Mouse (Mus musculus): ENCODE measurements around the gene Gm20696. TPM values are rescaled to one million over a fixed set of nuclear protein-coding genes. Genes with fewer than 3 reads are reported as not detected.

The Gm20696 gene
- polyA plus RNA-seq, 1 experiment from 2014 or later: 3.2 TPM

DNA sequence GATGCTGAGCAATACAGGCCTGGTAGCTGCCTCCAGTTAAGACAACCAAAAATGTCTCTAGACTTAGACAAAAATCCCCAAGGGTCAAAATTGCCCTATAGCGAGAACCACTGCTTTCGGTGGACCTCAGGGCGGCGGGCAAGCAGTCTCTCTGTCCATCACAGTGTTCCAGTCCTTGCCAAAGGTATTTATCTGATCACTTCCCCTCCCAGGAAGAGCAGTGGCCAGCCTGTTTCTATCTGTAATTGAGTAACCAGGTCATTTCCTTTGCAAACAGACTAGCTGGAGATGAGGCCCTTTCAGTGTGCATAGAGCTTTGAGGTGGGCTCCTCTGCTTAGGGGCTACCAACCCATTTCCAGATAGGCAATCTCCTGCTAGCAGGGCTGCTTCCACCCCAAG lies 134.1 kb downstream of the Gm20696 start:
- WGBS: 94% methylated on average over 4 of the region's 4 CpGs
- Histone ChIP-seq H3K4me3 (no peak overlapping the region), H3K36me3 (peaks cover 2% of the 10 kb centered on the region), H3K27me3 (ENCODE audit: insufficient read depth, poor library complexity, severe bottlenecking) (no peaks in the 10 kb centered on the region), H3K9me3 (peaks cover 4% of the 10 kb centered on the region), H3K4me1 (replicated peaks) (no peaks in the 10 kb centered on the region), H3K27ac (no peak overlapping the region)
- DNase-seq (ENCODE audit: low spot score): no peak

DNA sequence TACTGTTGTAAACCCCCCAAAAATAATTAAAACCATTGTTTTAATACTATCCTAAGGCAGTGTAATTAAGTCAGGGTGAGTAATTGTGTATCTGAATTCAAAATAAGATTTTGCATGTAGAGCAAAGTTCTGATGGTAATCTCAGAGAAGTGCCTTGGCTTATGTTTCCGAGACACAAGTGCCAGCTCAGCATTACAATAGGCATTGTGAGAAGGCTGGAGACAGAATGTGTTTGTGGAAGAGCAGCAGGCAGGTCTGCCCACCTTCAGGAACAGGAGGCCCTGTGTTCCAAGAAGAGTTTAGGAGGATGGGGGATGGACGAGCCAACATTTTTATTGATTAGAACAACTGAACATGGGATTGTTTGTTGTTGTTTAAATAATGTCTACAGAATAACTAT lies 137.6 kb downstream of the Gm20696 start:
- Histone ChIP-seq H3K27ac (no peak overlapping the region), H3K27me3 (ENCODE audit: insufficient read depth, poor library complexity, severe bottlenecking) (no peaks in the 10 kb centered on the region), H3K9me3 (peaks cover 10% of the 10 kb centered on the region), H3K36me3 (peaks cover 12% of the 10 kb centered on the region), H3K4me3 (no peak overlapping the region), H3K4me1 (replicated peaks) (peaks cover 2% of the 10 kb centered on the region; the same call in 1 of the 2 replicates)
- 66% methylated on average over 2 of the region's 2 CpGs for WGBS
- DNase-seq (ENCODE audit: low spot score): no peak

DNA sequence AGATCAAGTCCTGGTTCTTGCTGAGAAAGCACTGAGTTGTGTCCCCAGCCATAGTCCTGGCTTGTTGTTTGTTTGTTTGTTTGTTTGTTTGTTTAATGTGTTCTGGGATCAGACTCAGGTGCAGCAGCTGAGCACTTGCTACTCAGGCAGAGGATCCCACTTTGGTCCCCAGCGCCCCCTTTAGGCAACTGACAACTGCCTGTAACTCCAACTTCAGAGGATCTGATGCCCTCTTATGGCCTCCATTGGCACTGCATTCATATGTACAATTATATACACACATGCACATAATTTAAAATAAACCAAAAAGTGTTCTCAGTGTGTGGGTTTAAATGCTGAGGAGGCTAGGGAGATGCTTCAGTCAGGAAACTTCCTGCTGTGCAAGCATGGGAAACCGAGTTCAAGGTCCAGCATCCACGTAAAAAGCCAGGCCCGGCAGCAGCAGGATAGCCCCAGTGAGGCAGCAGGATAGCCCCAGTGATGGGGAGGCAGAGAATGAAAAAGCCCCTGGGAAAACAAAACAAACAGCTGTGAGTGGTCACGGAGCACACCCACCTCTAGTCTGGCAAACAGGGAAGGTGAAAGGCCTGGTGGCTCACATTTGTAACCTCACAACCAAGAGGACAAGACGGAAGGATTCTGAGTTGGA lies 139.0 kb downstream of the Gm20696 start:
- Histone ChIP-seq H3K4me1 (replicated peaks) (peaks cover 2% of the 10 kb centered on the region; the same call in 1 of the 2 replicates), H3K9me3 (peaks cover 10% of the 10 kb centered on the region), H3K4me3 (no peak overlapping the region), H3K27ac (no peak overlapping the region), H3K36me3 (peaks cover 12% of the 10 kb centered on the region), H3K27me3 (ENCODE audit: insufficient read depth, poor library complexity, severe bottlenecking) (no peaks in the 10 kb centered on the region)
- WGBS: 93% methylated on average over 6 of the region's 6 CpGs
- DNase-seq (ENCODE audit: low spot score): no peak

DNA sequence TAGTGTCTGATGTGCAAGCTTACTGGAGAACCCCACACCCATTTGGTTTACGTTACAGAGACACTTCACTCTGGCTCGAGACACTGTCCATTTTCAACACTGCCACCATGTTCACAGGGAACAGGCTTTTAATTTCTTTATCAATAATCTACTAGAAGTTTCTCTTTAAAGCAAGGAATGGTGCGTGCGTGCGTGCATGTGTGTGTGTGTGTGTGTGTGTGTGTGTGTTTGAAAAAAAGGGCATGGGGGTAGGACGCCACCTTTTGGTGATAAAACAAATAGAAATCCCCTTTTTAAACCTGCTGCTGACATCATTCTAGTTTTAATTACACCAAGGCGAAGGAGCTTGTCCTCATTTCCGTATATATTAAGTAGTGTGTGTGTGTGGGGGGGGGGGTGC lies 141.2 kb downstream of the Gm20696 start:
- peaks cover 10% of the 10 kb centered on the region for H3K9me3 ChIP-seq
- 69% methylated on average over 8 of the region's 8 CpGs for WGBS
- H3K36me3 ChIP-seq: peaks cover 12% of the 10 kb centered on the region
- no peaks in the 10 kb centered on the region for H3K27me3 ChIP-seq (ENCODE audit: insufficient read depth, poor library complexity, severe bottlenecking)
- H3K4me1 ChIP-seq (replicated peaks): peaks cover 14% of the 10 kb centered on the region
- no peak overlapping the region for H3K4me3 ChIP-seq
- no peak overlapping the region for H3K27ac ChIP-seq
- DNase-seq (ENCODE audit: low spot score): peak; percentile 21

DNA sequence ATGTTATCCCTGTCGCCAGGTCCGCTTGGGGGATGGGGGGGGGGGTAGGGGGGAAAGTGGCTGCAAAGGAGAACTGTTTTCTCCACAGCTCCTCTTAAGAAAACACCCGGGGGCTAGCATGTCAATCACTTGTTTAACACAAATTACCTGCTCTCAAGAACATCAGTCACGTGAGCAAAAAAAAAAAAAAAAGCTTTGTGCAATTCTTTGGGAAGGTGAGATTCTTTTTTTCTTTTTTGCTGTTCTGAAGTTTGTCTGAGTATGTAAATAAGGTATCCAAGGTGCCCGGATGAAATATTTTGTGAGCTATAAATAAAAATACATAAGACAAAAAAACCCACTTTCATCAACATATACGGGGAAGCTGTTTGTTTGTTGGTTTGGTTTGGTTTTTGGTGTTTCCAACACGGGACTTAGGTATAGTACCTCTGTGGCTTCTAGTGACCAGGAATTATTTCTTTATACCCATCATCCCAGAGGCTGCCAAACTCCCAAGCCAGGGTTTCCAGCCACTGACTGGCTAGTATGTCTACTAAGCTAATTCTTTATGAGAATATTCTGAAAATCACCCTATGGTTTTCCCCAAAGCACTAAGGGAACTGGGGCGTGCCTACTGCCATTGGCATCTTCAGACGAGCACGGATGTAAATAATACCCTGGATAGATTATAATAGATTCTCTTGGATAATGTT lies 142.8 kb downstream of the Gm20696 start:
- peaks cover 10% of the 10 kb centered on the region for H3K9me3 ChIP-seq
- H3K4me3 ChIP-seq: peak overlapping the region; percentile 70
- H3K36me3 ChIP-seq: peaks cover 12% of the 10 kb centered on the region
- WGBS: 31% methylated on average over 10 of the region's 10 CpGs
- no peaks in the 10 kb centered on the region for H3K27me3 ChIP-seq (ENCODE audit: insufficient read depth, poor library complexity, severe bottlenecking)
- peak overlapping the region; percentile 99 for H3K27ac ChIP-seq
- DNase-seq (ENCODE audit: low spot score): no peak
- H3K4me1 ChIP-seq (replicated peaks): peaks cover 28% of the 10 kb centered on the region

DNA sequence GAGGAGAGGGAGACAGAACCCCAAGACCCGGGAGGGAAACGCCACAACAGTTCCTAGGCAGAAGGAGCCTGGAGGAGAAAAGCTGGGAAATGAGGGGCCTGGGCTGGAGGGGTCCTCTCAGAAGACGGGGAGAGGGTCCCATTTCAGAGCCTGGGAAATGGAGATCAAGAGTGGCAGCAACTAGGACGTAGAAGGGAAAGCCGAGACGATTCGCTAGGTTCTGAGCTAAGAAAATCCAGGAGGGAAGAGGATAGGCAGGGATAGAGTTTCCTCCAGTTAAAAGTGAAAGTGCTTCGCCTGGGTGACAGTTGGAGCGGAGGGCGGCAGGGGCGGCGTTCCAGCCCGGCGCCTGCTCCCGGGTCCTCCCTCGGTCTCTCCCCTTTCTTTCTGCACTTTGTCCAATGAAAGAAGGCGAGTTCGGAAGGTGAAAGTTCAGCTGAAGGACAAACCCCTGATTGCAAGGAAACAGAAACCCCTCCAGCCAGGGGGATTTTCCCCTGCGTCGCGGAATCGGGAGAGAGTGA lies 143.4 kb downstream of the Gm20696 start:
- Histone ChIP-seq H3K9me3 (peaks cover 10% of the 10 kb centered on the region), H3K36me3 (peaks cover 12% of the 10 kb centered on the region), H3K27me3 (ENCODE audit: insufficient read depth, poor library complexity, severe bottlenecking) (no peaks in the 10 kb centered on the region), H3K4me3 (peak overlapping the region; percentile 70), H3K4me1 (replicated peaks) (peaks cover 31% of the 10 kb centered on the region), H3K27ac (peak overlapping the region; percentile 99)
- peak; percentile 84 for DNase-seq (ENCODE audit: low spot score)
- WGBS: under 1% methylated on average over 22 of the region's 22 CpGs

DNA sequence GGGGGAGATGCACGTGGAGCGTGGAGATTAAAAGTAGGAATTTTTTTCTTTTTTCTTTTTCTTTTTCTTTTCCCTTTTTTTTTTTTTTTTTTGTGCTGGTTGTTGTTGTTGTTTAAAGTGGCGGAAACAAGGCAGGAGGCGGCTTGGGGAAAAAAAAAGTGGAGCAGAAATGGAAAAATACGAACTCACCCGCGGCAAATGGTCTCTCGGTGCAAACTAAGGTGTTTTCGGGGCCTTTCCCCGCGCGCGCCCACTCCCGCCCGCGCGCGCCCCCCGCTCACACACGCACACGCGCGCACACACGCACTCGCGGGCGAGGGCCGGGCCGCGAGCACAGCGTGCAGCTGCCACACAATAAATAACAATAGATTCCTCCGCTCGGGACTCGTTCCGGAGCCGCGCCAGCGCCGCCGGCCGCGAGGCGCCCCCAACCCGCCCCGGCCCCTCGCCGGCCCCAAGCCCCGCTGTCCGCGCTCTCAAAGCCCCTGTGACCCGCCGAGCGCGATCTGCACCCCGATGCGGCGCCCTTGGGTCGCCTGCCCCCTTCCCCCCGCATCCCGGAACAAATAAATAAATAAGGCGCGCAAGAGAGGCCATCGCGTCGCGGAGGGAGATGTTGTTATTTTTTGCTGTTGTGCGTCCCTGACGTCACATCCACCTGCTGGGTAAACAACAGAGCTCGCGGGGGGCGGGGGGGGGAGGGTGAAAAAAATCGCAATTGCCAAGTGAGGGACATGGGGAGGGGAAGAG lies 144.1 kb downstream of the Gm20696 start, which contains the start of gene Foxp1:
Gene Foxp1, minus strand, starts transcription at position 363 of the 750 bp plus-strand sequence.
- DNase-seq (ENCODE audit: low spot score): peak; percentile 87
- H3K36me3 ChIP-seq: peaks cover 11% of the 10 kb centered on the region
- peak within 1 kb of the TSS; percentile 70 for H3K4me3 ChIP-seq
- H3K4me1 ChIP-seq (replicated peaks): peaks cover 31% of the 10 kb centered on the region
- H3K9me3 ChIP-seq: peaks cover 7% of the 10 kb centered on the region
- no peaks in the 10 kb centered on the region for H3K27me3 ChIP-seq (ENCODE audit: insufficient read depth, poor library complexity, severe bottlenecking)
- under 1% methylated on average over 72 of the region's 72 CpGs for WGBS
- peak within 1 kb of the TSS; percentile 99 for H3K27ac ChIP-seq

DNA sequence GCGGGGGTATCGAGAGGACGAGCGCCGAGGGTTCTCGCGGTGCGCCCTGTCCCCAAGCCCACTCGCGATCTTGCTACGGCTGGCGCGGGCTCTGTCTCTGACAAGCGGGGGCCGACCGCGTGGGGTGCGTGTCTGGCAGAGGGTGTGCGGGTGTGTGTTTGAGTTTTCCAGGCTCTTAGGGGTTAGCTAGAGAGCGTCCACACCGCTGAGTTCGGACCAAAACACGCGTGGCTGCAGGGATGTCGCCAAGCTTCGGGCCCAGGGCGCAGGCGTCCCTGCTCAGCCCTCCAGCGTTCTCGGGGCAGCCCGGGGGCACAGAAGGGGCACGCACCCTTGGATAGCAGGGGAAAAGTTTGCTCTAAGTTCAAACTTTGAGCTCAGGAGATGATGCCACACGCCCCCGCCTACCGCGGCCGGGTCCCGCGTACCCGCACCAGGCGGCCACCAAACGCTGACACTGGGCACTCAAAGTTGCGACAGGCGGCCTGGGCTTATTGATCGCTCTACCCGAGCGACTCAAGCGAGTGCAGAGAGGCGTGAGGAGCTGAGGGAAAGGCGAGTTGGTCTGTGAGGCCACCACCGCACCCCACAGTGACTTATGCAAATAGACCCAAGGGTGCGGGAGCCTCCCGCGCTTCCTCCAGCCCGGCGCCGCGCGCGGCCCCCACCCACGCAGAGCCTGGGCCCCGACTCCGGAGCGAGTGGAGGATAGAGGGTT lies 144.8 kb downstream of the Gm20696 start:
- Histone ChIP-seq H3K36me3 (peaks cover 4% of the 10 kb centered on the region; the same call in 1 of the 2 replicates), H3K9me3 (no peaks in the 10 kb centered on the region), H3K4me1 (replicated peaks) (peaks cover 31% of the 10 kb centered on the region), H3K27ac (peak overlapping the region; percentile 99), H3K27me3 (ENCODE audit: insufficient read depth, poor library complexity, severe bottlenecking) (no peaks in the 10 kb centered on the region), H3K4me3 (peak overlapping the region; percentile 70)
- under 1% methylated on average over 64 of the region's 64 CpGs for WGBS
- peak; percentile 70 for DNase-seq (ENCODE audit: low spot score)

DNA sequence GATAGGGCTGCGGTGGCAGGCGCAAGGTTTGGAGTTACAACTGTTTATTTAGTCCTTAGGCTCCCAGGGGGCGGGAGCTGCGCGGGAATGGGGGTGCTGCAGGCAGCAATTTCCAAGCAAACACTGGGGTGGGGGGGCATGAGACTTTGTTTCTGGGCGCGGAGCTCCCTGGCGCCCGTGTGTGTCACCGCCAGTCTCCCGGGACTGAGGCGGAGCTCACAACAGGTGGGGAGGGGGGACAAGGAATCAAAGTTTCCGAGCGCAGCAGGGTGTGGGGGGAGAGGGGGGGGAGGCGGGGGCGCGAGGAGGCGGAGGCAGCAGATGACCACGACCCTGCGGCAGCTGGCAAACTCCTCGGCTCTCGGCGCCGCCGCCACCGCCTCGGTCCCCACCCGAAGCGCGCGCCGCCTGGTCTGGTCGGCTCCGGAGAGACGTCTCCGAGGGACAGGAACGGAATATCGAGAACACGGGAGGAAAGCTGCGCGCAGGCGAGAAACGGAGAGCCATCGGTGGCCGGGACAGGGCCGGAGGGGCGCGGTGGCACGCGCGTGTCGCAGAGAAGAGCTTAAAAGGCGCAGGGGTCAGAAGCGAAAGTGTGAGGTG lies 145.5 kb downstream of the Gm20696 start:
- no peaks in the 10 kb centered on the region for H3K27me3 ChIP-seq (ENCODE audit: insufficient read depth, poor library complexity, severe bottlenecking)
- no peaks in the 10 kb centered on the region for H3K9me3 ChIP-seq
- peak; percentile 75 for DNase-seq (ENCODE audit: low spot score)
- H3K4me1 ChIP-seq (replicated peaks): peaks cover 34% of the 10 kb centered on the region
- under 1% methylated on average over 52 of the region's 54 CpGs for WGBS
- peak overlapping the region; percentile 99 for H3K27ac ChIP-seq
- H3K36me3 ChIP-seq: no peaks in the 10 kb centered on the region
- peak overlapping the region; percentile 70 for H3K4me3 ChIP-seq

DNA sequence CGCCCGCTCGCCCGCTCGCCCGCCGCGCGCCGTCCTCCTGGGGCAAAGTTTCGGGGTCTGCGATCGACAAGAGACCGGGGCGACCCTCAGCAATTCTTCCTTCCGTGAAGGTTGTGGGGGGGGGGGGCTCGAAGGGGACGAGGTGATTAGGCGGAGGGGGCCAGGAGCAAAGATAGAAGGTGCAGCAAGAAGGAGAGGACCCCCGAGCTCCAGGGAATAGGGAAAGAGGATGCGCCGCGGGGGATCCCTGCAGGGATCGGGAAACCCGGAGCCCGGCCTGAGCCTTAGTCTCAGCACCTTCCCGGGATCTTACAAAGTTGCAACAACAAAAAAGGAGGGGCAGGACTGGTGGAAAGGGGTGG lies 145.9 kb downstream of the Gm20696 start:
- Histone ChIP-seq H3K27me3 (ENCODE audit: insufficient read depth, poor library complexity, severe bottlenecking) (no peaks in the 10 kb centered on the region; the same call in 1 of the 2 replicates), H3K9me3 (no peaks in the 10 kb centered on the region), H3K4me3 (peak overlapping the region; percentile 70), H3K4me1 (replicated peaks) (peaks cover 38% of the 10 kb centered on the region), H3K36me3 (no peaks in the 10 kb centered on the region), H3K27ac (peak overlapping the region; percentile 99)
- DNase-seq (ENCODE audit: low spot score): no peak
- under 1% methylated on average over 27 of the region's 27 CpGs for WGBS

DNA sequence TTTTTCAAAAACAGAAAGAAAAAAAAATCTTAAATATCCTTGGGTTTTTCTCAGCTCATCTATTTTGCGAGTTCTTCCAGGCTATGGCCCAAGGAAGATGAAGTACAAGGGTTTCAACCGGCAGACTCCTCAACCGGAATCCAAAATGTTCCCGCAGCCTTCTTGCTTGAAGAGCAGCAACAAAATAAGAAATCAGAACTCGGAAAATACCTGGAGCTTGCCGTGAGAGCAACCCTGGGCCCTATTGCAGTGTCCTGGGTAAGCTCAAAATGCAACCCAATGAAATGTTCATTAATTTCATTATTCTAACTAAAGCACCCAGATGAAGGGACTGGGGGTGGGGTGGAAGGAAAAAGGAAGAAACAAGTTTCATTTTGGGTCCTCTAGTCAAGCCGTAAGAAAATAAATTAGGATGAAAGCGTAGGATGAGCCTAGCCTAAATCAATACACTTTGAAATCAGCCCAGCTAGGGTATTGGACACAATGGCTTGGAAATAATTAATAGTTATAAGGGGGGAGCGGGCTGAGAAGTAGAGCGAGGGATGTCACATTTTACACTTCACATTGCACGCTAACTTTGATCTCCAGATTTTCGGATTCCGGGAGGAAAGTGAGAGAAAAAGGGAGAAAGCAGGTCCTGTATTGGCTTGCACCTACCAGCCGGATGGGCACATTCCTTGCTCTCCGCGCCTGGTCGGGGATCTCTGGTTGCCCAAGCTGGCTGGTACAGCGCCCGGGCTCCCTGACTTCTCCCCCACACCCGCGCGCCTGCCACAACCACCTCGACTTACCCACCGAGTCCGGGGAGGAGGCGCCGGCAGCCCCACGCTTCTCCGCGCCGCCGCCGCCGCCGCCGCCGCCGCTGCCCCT lies 146.6 kb downstream of the Gm20696 start:
- H3K4me1 ChIP-seq (replicated peaks): peaks cover 39% of the 10 kb centered on the region
- peak overlapping the region; percentile 99 for H3K27ac ChIP-seq
- no peak for DNase-seq (ENCODE audit: low spot score)
- WGBS: under 1% methylated on average over 38 of the region's 38 CpGs
- no peaks in the 10 kb centered on the region for H3K9me3 ChIP-seq
- peak overlapping the region; percentile 70 for H3K4me3 ChIP-seq
- no peaks in the 10 kb centered on the region; the same call in 1 of the 2 replicates for H3K27me3 ChIP-seq (ENCODE audit: insufficient read depth, poor library complexity, severe bottlenecking)
- H3K36me3 ChIP-seq: no peaks in the 10 kb centered on the region
